Comparison of ENCODE assay signal across 8 mouse cellular contexts in genomic region chr1:65112031-65112806, GRCm38 (mm10). TPM values are rescaled to one million over a fixed set of nuclear protein-coding genes. Genes with fewer than 3 reads are reported as not detected.
DNase-seq lines count a peak whose midpoint lies in the region; ATAC-seq and TF ChIP-seq lines count a peak whose summit lies in the region.

No protein-coding gene starts in this region.

- peak; percentile 65; the same call in 1 of the 2 replicates for ATAC-seq in forebrain, embryonic 11.5 days (replicated peaks; ENCODE audit: low FRiP score)

- peak; percentile 60 for TF ChIP-seq RAD21 in MEL (IDR thresholded peaks at IDR 0.05; ENCODE audit: low read depth, low read length)

- H3K9me3 ChIP-seq in MEL (replicated peaks; ENCODE audit: insufficient read depth, low read length): no peaks in the 10 kb centered on the region
- H3K9me3 ChIP-seq in forebrain, embryonic 11.5 days (ENCODE audit: control insufficient read depth, low read length): no peaks in the 10 kb centered on the region

- peaks cover 0 to 4% of the 10 kb centered on the region in 2 experiments; a peak in 2 of 4 replicates for H3K36me3 ChIP-seq in MEL (ENCODE audit: control insufficient read depth in 1 of 2, insufficient read depth in 2 of 2, low read length in 2 of 2)
- H3K36me3 ChIP-seq in forebrain, embryonic 11.5 days (ENCODE audit: control insufficient read depth, insufficient read depth, low read length): no peaks in the 10 kb centered on the region

- intact Hi-C loops in heart, postnatal 25 days (cut with DNase I): loop anchor here (2.0 kb wide), 1 partner anchor 67 kb away; no protein-coding TSS in a partner anchor

- H3K9ac ChIP-seq in MEL (ENCODE audit: control insufficient read depth, low read depth, low read length, poor library complexity, severe bottlenecking): no peak overlapping the region
- H3K9ac ChIP-seq in forebrain, embryonic 11.5 days (ENCODE audit: low read length): no peak overlapping the region

- 18% methylated on average over 8 of the region's 8 CpGs for WGBS in forebrain, embryonic 11.5 days
- 7% methylated on average over 8 of the region's 8 CpGs for whole genome bisulfite sequencing in lung, adult 2 months
- WGBS in olfactory bulb, adult 2 months: 3% methylated on average over 8 of the region's 8 CpGs

- no peaks in the 10 kb centered on the region; a peak in 1 of 4 replicates for H3K27me3 ChIP-seq in MEL (ENCODE audit: control insufficient read depth in 1 of 2, insufficient read depth in 2 of 2, low read length in 2 of 2)
- H3K27me3 ChIP-seq in forebrain, embryonic 11.5 days (ENCODE audit: control insufficient read depth, insufficient read depth, low read length): no peaks in the 10 kb centered on the region

- H3K4me3 ChIP-seq in MEL (ENCODE audit: control insufficient read depth in 1 of 2, insufficient read depth in 1 of 2, low read depth in 2 of 2, low read length in 2 of 2): no peak overlapping the region
- no peak overlapping the region for H3K4me3 ChIP-seq in forebrain, embryonic 11.5 days (ENCODE audit: low read depth, low read length)
- no peak overlapping the region for H3K4me3 ChIP-seq in lung, adult 2 months (replicated peaks; ENCODE audit: extremely low read depth, low read depth, low read length)
- no peak overlapping the region for H3K4me3 ChIP-seq in olfactory bulb, adult 2 months (ENCODE audit: insufficient read depth, low read depth, low read length)

- H3K79me2 ChIP-seq in MEL (ENCODE audit: control insufficient read depth, insufficient read depth, low read length, poor library complexity): no peaks in the 10 kb centered on the region

- TF ChIP-seq CTCF in MEL (IDR thresholded peaks at IDR 0.05 in 2 of 3, conservative IDR thresholded peaks at IDR 0.05 in 1 of 3; ENCODE audit: control insufficient read depth in 1 of 3, insufficient read depth in 1 of 3, low read depth in 2 of 3, low read length in 3 of 3, poor library complexity in 1 of 3, severe bottlenecking in 1 of 3): peak; percentile 79 to 82 (median 81)
- peak; percentile 89 for TF ChIP-seq CTCF in lung, adult 2 months (IDR thresholded peaks at IDR 0.05; ENCODE audit: insufficient read depth, low read length)
- peak; percentile 54; the same call in 1 of the 2 replicates for TF ChIP-seq CTCF in olfactory bulb, adult 2 months (IDR thresholded peaks at IDR 0.05; ENCODE audit: insufficient read depth, low read depth, low read length)

- H3K27ac ChIP-seq in MEL (ENCODE audit: control insufficient read depth, low read depth, low read length): no peak overlapping the region
- H3K27ac ChIP-seq in forebrain, embryonic 11.5 days (ENCODE audit: low read depth, low read length): no peak overlapping the region
- H3K27ac ChIP-seq in olfactory bulb, adult 2 months (ENCODE audit: insufficient read depth, low read depth, low read length): no peak overlapping the region

- no peak for TF ChIP-seq POLR2A in MEL (IDR thresholded peaks at IDR 0.05; ENCODE audit: control insufficient read depth in 1 of 2, insufficient read depth in 1 of 2, low read depth in 1 of 2, low read length in 2 of 2, poor library complexity in 1 of 2)
- no peak for TF ChIP-seq POLR2A in lung, adult 2 months (IDR thresholded peaks at IDR 0.05; ENCODE audit: borderline replicate concordance, extremely low read depth, low read depth, low read length)
- no peak for TF ChIP-seq POLR2A in olfactory bulb, adult 2 months (IDR thresholded peaks at IDR 0.05; ENCODE audit: insufficient read depth, low read depth, low read length)

- peaks cover 0 to 5% of the 10 kb centered on the region in 2 experiments; a peak in 2 of 4 replicates for H3K4me1 ChIP-seq in MEL (ENCODE audit: control insufficient read depth in 1 of 2, insufficient read depth in 2 of 2, low read length in 2 of 2)
- no peaks in the 10 kb centered on the region for H3K4me1 ChIP-seq in forebrain, embryonic 11.5 days (replicated peaks; ENCODE audit: control insufficient read depth, insufficient read depth, low read length)
- H3K4me1 ChIP-seq in lung, adult 2 months (ENCODE audit: control insufficient read depth, insufficient read depth, low read length): no peaks in the 10 kb centered on the region
- H3K4me1 ChIP-seq in olfactory bulb, adult 2 months (ENCODE audit: control insufficient read depth, insufficient read depth, low read length): peaks cover 7% of the 10 kb centered on the region

- peak; percentile 83 for DNase-seq in MEL (ENCODE audit: low read depth, low spot score)
- DNase-seq in c-Kit-positive CD71-negative TER-119-negative erythroid progenitor cells, embryonic 14.5 days (ENCODE audit: low read depth): peak; percentile 73
- DNase-seq in forebrain, embryonic 11.5 days (ENCODE audit: low spot score): peak; percentile 88
- peak; percentile 16 for DNase-seq in heart, postnatal 25 days (ENCODE audit: low spot score)
- peak; percentile 44 to 87 for DNase-seq in layer of hippocampus, adult 18-20 months (ENCODE audit: low spot score in 2 of 2)
- DNase-seq in lung, adult 2 months: peak; percentile 43
- peak; percentile 55 to 69 for DNase-seq in urinary bladder, postnatal 36 days (ENCODE audit: low spot score in 2 of 2)

- no peak overlapping the region for H3K4me2 ChIP-seq in forebrain, embryonic 11.5 days (ENCODE audit: low read depth, low read length, severe bottlenecking)

- TF ChIP-seq EP300 in MEL (IDR thresholded peaks at IDR 0.05; ENCODE audit: low read depth in 1 of 2, low read length in 2 of 2): no peak; a peak in 1 of 4 replicates

TF ChIP-seq in MEL, 35 proteins besides CTCF, POLR2A, EP300 and RAD21:
- TF ChIP-seq ZNF384 (IDR thresholded peaks at IDR 0.05; ENCODE audit: low read depth, low read length) (peak; percentile 58), SMC3 (IDR thresholded peaks at IDR 0.05; ENCODE audit: low read depth, low read length) (peak; percentile 83), ETS1 (IDR thresholded peaks at IDR 0.05; ENCODE audit: low read depth, low read length) (no peak), ZC3H11A (IDR thresholded peaks at IDR 0.05; ENCODE audit: low read depth, low read length) (peak; percentile 47; the same call in 1 of the 2 replicates)
TF ChIP-seq in MEL: peak in this region for 3.

RNA-seq across cellular contexts. Expression of gene Gm28845, which starts 7.1 kb away (rescaled TPM):
- not detected in 2 replicates for total RNA-seq in MEL (2012; rRNA removed)
- not detected for polyA plus RNA-seq in MEL (2012; ENCODE audit: insufficient read depth in 1 of 2, insufficient read length in 2 of 2, low read depth in 1 of 2, low replicate concordance in 2 of 2, missing spikeins in 1 of 2)
- not detected in 2 replicates for polyA plus RNA-seq in forebrain, embryonic 11.5 days (2014; fragmentation: Nextera tagmentation; extraction: Ambion mirVana)
- total RNA-seq in heart, postnatal 25 days (2021): not detected
- total RNA-seq in layer of hippocampus, adult 18-20 months (2021): under 1 TPM in 1 of 2 experiments, not detected in 1; 0.54 TPM
- not detected in 2 replicates for polyA plus RNA-seq in lung, adult 2 months (2012; rRNA removed)
- polyA plus RNA-seq in olfactory bulb, adult 2 months (2012; ENCODE audit: insufficient read depth, insufficient read length, low replicate concordance, missing spikeins): not detected in 2 replicates

RNA-seq across cellular contexts. Expression of gene Cryga, which starts 9.0 kb away (rescaled TPM):
- not detected in 2 replicates for total RNA-seq in MEL (2012; rRNA removed)
- polyA plus RNA-seq in MEL (2012; ENCODE audit: insufficient read depth in 1 of 2, insufficient read length in 2 of 2, low read depth in 1 of 2, low replicate concordance in 2 of 2, missing spikeins in 1 of 2): not detected
- polyA plus RNA-seq in forebrain, embryonic 11.5 days (2014; fragmentation: Nextera tagmentation; extraction: Ambion mirVana): not detected in 2 replicates
- not detected for total RNA-seq in heart, postnatal 25 days (2021)
- under 1 TPM in 1 of 2 experiments, not detected in 1; 0.48 TPM for total RNA-seq in layer of hippocampus, adult 18-20 months (2021)
- not detected in 2 replicates for polyA plus RNA-seq in lung, adult 2 months (2012; rRNA removed)
- polyA plus RNA-seq in olfactory bulb, adult 2 months (2012; ENCODE audit: insufficient read depth, insufficient read length, low replicate concordance, missing spikeins): not detected in 2 replicates

RNA-seq across cellular contexts. Expression of gene D630023F18Rik, which starts 10.8 kb away (rescaled TPM):
- total RNA-seq in MEL (2012; rRNA removed): not detected in 2 replicates
- polyA plus RNA-seq in MEL (2012; ENCODE audit: insufficient read depth in 1 of 2, insufficient read length in 2 of 2, low read depth in 1 of 2, low replicate concordance in 2 of 2, missing spikeins in 1 of 2): not detected
- 0.16 and 0.21 TPM in 2 replicates for polyA plus RNA-seq in forebrain, embryonic 11.5 days (2014; fragmentation: Nextera tagmentation; extraction: Ambion mirVana)
- total RNA-seq in heart, postnatal 25 days (2021): not detected
- 1 to 10 TPM; 9.3 to 9.5 TPM for total RNA-seq in layer of hippocampus, adult 18-20 months (2021)
- 0.05 and 0.06 TPM in 2 replicates for polyA plus RNA-seq in lung, adult 2 months (2012; rRNA removed)
- polyA plus RNA-seq in olfactory bulb, adult 2 months (2012; ENCODE audit: insufficient read depth, insufficient read length, low replicate concordance, missing spikeins): not detected in 2 replicates

RNA-seq across cellular contexts. Expression of gene Crygb, which starts 30.1 kb away (rescaled TPM):
- total RNA-seq in MEL (2012; rRNA removed): not detected in 2 replicates
- not detected for polyA plus RNA-seq in MEL (2012; ENCODE audit: insufficient read depth in 1 of 2, insufficient read length in 2 of 2, low read depth in 1 of 2, low replicate concordance in 2 of 2, missing spikeins in 1 of 2)
- not detected in 2 replicates for polyA plus RNA-seq in forebrain, embryonic 11.5 days (2014; fragmentation: Nextera tagmentation; extraction: Ambion mirVana)
- not detected for total RNA-seq in heart, postnatal 25 days (2021)
- total RNA-seq in layer of hippocampus, adult 18-20 months (2021): not detected
- not detected in 2 replicates for polyA plus RNA-seq in lung, adult 2 months (2012; rRNA removed)
- not detected in 2 replicates for polyA plus RNA-seq in olfactory bulb, adult 2 months (2012; ENCODE audit: insufficient read depth, insufficient read length, low replicate concordance, missing spikeins)

RNA-seq across cellular contexts. Expression of gene Crygc, which starts 38.7 kb away (rescaled TPM):
- total RNA-seq in MEL (2012; rRNA removed): not detected in 2 replicates
- not detected for polyA plus RNA-seq in MEL (2012; ENCODE audit: insufficient read depth in 1 of 2, insufficient read length in 2 of 2, low read depth in 1 of 2, low replicate concordance in 2 of 2, missing spikeins in 1 of 2)
- 0.61 TPM in 1 of 2 replicates, not detected in the other for polyA plus RNA-seq in forebrain, embryonic 11.5 days (2014; fragmentation: Nextera tagmentation; extraction: Ambion mirVana)
- total RNA-seq in heart, postnatal 25 days (2021): not detected
- not detected for total RNA-seq in layer of hippocampus, adult 18-20 months (2021)
- not detected in 2 replicates for polyA plus RNA-seq in lung, adult 2 months (2012; rRNA removed)
- not detected in 2 replicates for polyA plus RNA-seq in olfactory bulb, adult 2 months (2012; ENCODE audit: insufficient read depth, insufficient read length, low replicate concordance, missing spikeins)

Comparison
In these comparisons a context has a peak if more than half of its experiments do, and no peak if none do; other contexts are left out.
1. DNase-seq: peak in every context shown above with its lines; median percentile 88 in forebrain, embryonic 11.5 days; 83 in MEL; 73 in c-Kit-positive CD71-negative TER-119-negative erythroid progenitor cells, embryonic 14.5 days; 66 in layer of hippocampus, adult 18-20 months; 62 in urinary bladder, postnatal 36 days; 43 in lung, adult 2 months; 16 in heart, postnatal 25 days.